Mouse (Mus musculus) kidney, adult 2 months (tissue): ENCODE data around the gene Zfyve19.

Experiments used
- CTCF ChIP-seq: fragments of 200-500 bp; conservative IDR thresholded peaks from 2 replicates; pipeline ENCODE4 v1.5.1; 2011; ENCODE audit warnings: low read depth, mild to moderate bottlenecking, control low read depth, low read length, moderate library complexity, mixed read lengths; ENCODE audit not compliant: insufficient read depth, insufficient read length
- POLR2A ChIP-seq: fragments of 200-500 bp; IDR thresholded peaks from one replicate; pipeline ENCODE4 v1.6.1; 2011; ENCODE audit warnings: low read depth, low read length, control low read depth

- TF ChIP-seq CTCF (no peak), POLR2A (no peak)
Observed at GRCm38 (mm10) chr2:119261326-119261725, 52.9 kb downstream of the Zfyve19 start.
